Mouse (Mus musculus) bone marrow macrophage, adult 2 months (primary cell): ENCODE measurements around the gene Capn13.

Experiments used
- CTCF ChIP-seq: IDR thresholded peaks from 2 replicates; pipeline ENCODE4 v1.5.1; 2012; ENCODE audit warnings: low read depth, mild to moderate bottlenecking, low read length, moderate library complexity
- POLR2A ChIP-seq: IDR thresholded peaks from 2 replicates; pipeline ENCODE4 v1.6.1; 2012; ENCODE audit warnings: mild to moderate bottlenecking, low read depth, low read length, borderline replicate concordance

- no peak for TF ChIP-seq CTCF
- TF ChIP-seq POLR2A: no peak
Measured at GRCm38 (mm10) chr17:73300147-73300880, 100.4 kb downstream of the Capn13 start.
